Mouse (Mus musculus): ENCODE data around the gene Nfu1. TPM values are rescaled to one million over a fixed set of nuclear protein-coding genes. Genes with fewer than 3 reads are reported as not detected.

Gene Nfu1
- polyA plus RNA-seq (2015; fragmentation: Nextera tagmentation; extraction: Ambion mirVana), result 107 and 109 TPM in 2 replicates

- no peaks in the 10 kb centered on the region; the same call in 1 of the 2 replicates for H3K36me3 ChIP-seq
- peaks cover 5% of the 10 kb centered on the region; the same call in 1 of the 2 replicates for H3K4me1 ChIP-seq (replicated peaks)
- H3K27me3 ChIP-seq (replicated peaks), result no peaks in the 10 kb centered on the region
- H3K4me2 ChIP-seq (replicated peaks), result peak within 1 kb of the TSS; percentile 57
- peak within 1 kb of the TSS; percentile 94 for H3K9ac ChIP-seq
- peak within 1 kb of the TSS; percentile 86 for H3K27ac ChIP-seq
- no peak for ATAC-seq
- WGBS, result 72% methylated on average over 6 of the region's 6 CpGs
- H3K4me3 ChIP-seq (replicated peaks), result peak within 1 kb of the TSS; percentile 81
- H3K9me3 ChIP-seq, result no peaks in the 10 kb centered on the region
These were observed at the start of gene Nfu1 for GRCm38 (mm10) chr6:87008887-87009286. TSS of gene Nfu1 (plus strand) at chr6:87009236.

- H3K9ac ChIP-seq, result no peak overlapping the region
- H3K27me3 ChIP-seq (replicated peaks), result no peaks in the 10 kb centered on the region
- H3K27ac ChIP-seq, result no peak overlapping the region
- H3K36me3 ChIP-seq, result peaks cover 6% of the 10 kb centered on the region
- H3K9me3 ChIP-seq, result no peaks in the 10 kb centered on the region
- H3K4me1 ChIP-seq (replicated peaks), result no peaks in the 10 kb centered on the region
- no peak overlapping the region for H3K4me3 ChIP-seq (replicated peaks)
- ATAC-seq, result no peak
- H3K4me2 ChIP-seq (replicated peaks), result no peak overlapping the region
- 86% methylated on average over 7 of the region's 7 CpGs for WGBS
These were observed 44.9 kb upstream of the Nfu1 start for GRCm38 (mm10) chr6:86963987-86964685.

- H3K4me3 ChIP-seq (replicated peaks), result no peak overlapping the region
- H3K9me3 ChIP-seq, result no peaks in the 10 kb centered on the region
- H3K4me1 ChIP-seq (replicated peaks), result no peaks in the 10 kb centered on the region
- no peak overlapping the region for H3K27ac ChIP-seq
- no peak overlapping the region for H3K9ac ChIP-seq
- no peaks in the 10 kb centered on the region for H3K27me3 ChIP-seq (replicated peaks)
- H3K4me2 ChIP-seq (replicated peaks), result no peak overlapping the region
- peaks cover 9% of the 10 kb centered on the region for H3K36me3 ChIP-seq
- 81% methylated on average over 2 of the region's 2 CpGs for WGBS
- no peak for ATAC-seq
These were observed 41.9 kb upstream of the Nfu1 start for GRCm38 (mm10) chr6:86967166-86967565.

- Histone ChIP-seq H3K9me3 (no peaks in the 10 kb centered on the region), H3K36me3 (peaks cover 14% of the 10 kb centered on the region), H3K9ac (no peak overlapping the region), H3K4me2 (replicated peaks) (no peak overlapping the region), H3K27me3 (replicated peaks) (no peaks in the 10 kb centered on the region), H3K4me3 (replicated peaks) (no peak overlapping the region), H3K4me1 (replicated peaks) (no peaks in the 10 kb centered on the region), H3K27ac (no peak overlapping the region)
- 97% methylated on average over 4 of the region's 4 CpGs for WGBS
- no peak for ATAC-seq
These were observed 35.1 kb upstream of the Nfu1 start for GRCm38 (mm10) chr6:86973956-86974355.

GRCm38 (mm10) chr6:86978156-86978908, 30.7 kb upstream of the Nfu1 start:
- WGBS, result 68% methylated on average over 8 of the region's 8 CpGs
- Histone ChIP-seq H3K27me3 (replicated peaks) (no peaks in the 10 kb centered on the region), H3K4me1 (replicated peaks) (no peaks in the 10 kb centered on the region), H3K27ac (no peak overlapping the region), H3K9ac (no peak overlapping the region), H3K4me3 (replicated peaks) (no peak overlapping the region), H3K4me2 (replicated peaks) (no peak overlapping the region), H3K36me3 (peaks cover 6% of the 10 kb centered on the region), H3K9me3 (no peaks in the 10 kb centered on the region)
- ATAC-seq, result peak; percentile 82

- peaks cover under 1% of the 10 kb centered on the region; the same call in 1 of the 2 replicates for H3K36me3 ChIP-seq
- ATAC-seq, result peak; percentile 56
- H3K27ac ChIP-seq, result no peak overlapping the region
- H3K4me1 ChIP-seq (replicated peaks), result no peaks in the 10 kb centered on the region
- no peak overlapping the region for H3K9ac ChIP-seq
- H3K9me3 ChIP-seq, result no peaks in the 10 kb centered on the region
- no peak overlapping the region for H3K4me3 ChIP-seq (replicated peaks)
- H3K4me2 ChIP-seq (replicated peaks), result no peak overlapping the region
- 52% methylated on average over 6 of the region's 6 CpGs for WGBS
- H3K27me3 ChIP-seq (replicated peaks), result no peaks in the 10 kb centered on the region
These were observed 30.1 kb upstream of the Nfu1 start for GRCm38 (mm10) chr6:86978909-86979265.

GRCm38 (mm10) chr6:86981206-86981605, 27.8 kb upstream of the Nfu1 start:
- H3K9ac ChIP-seq, result no peak overlapping the region
- H3K4me2 ChIP-seq (replicated peaks), result no peak overlapping the region
- no peaks in the 10 kb centered on the region for H3K9me3 ChIP-seq
- no peak for ATAC-seq
- H3K4me3 ChIP-seq (replicated peaks), result no peak overlapping the region
- no peak overlapping the region for H3K27ac ChIP-seq
- no peaks in the 10 kb centered on the region for H3K27me3 ChIP-seq (replicated peaks)
- no peaks in the 10 kb centered on the region for H3K36me3 ChIP-seq
- 93% methylated on average over 2 of the region's 2 CpGs for WGBS
- H3K4me1 ChIP-seq (replicated peaks), result no peaks in the 10 kb centered on the region

GRCm38 (mm10) chr6:86985314-86986106, 23.5 kb upstream of the Nfu1 start:
- H3K4me2 ChIP-seq (replicated peaks), result no peak overlapping the region
- WGBS, result 86% methylated on average over 8 of the region's 8 CpGs
- H3K27ac ChIP-seq, result no peak overlapping the region
- ATAC-seq, result no peak
- no peak overlapping the region for H3K9ac ChIP-seq
- H3K4me3 ChIP-seq (replicated peaks), result no peak overlapping the region
- no peaks in the 10 kb centered on the region for H3K4me1 ChIP-seq (replicated peaks)
- H3K9me3 ChIP-seq, result no peaks in the 10 kb centered on the region
- H3K27me3 ChIP-seq (replicated peaks), result no peaks in the 10 kb centered on the region
- H3K36me3 ChIP-seq, result no peaks in the 10 kb centered on the region

GRCm38 (mm10) chr6:86989576-86989975, 19.5 kb upstream of the Nfu1 start:
- Histone ChIP-seq H3K9ac (no peak overlapping the region), H3K27me3 (replicated peaks) (no peaks in the 10 kb centered on the region), H3K4me1 (replicated peaks) (no peaks in the 10 kb centered on the region), H3K4me2 (replicated peaks) (no peak overlapping the region), H3K36me3 (no peaks in the 10 kb centered on the region), H3K4me3 (replicated peaks) (no peak overlapping the region), H3K27ac (no peak overlapping the region), H3K9me3 (no peaks in the 10 kb centered on the region)
- WGBS, result 79% methylated on average over 6 of the region's 6 CpGs
- ATAC-seq, result no peak

GRCm38 (mm10) chr6:86991041-86991440, 18.0 kb upstream of the Nfu1 start:
- H3K27ac ChIP-seq, result no peak overlapping the region
- ATAC-seq, result no peak
- H3K9me3 ChIP-seq, result no peaks in the 10 kb centered on the region
- H3K27me3 ChIP-seq (replicated peaks), result no peaks in the 10 kb centered on the region
- H3K4me2 ChIP-seq (replicated peaks), result no peak overlapping the region
- H3K4me1 ChIP-seq (replicated peaks), result no peaks in the 10 kb centered on the region
- 88% methylated on average over 3 of the region's 3 CpGs for WGBS
- no peak overlapping the region for H3K9ac ChIP-seq
- H3K36me3 ChIP-seq, result no peaks in the 10 kb centered on the region
- no peak overlapping the region for H3K4me3 ChIP-seq (replicated peaks)

- WGBS, result 92% methylated on average over 8 of the region's 8 CpGs
- Histone ChIP-seq H3K9me3 (no peaks in the 10 kb centered on the region), H3K9ac (no peak overlapping the region), H3K27ac (no peak overlapping the region), H3K4me2 (replicated peaks) (no peak overlapping the region), H3K4me3 (replicated peaks) (no peak overlapping the region), H3K36me3 (0 out of 2 replicates have a peak, but pooled peaks cover 8% of the 10 kb centered on the region), H3K4me1 (replicated peaks) (no peaks in the 10 kb centered on the region), H3K27me3 (replicated peaks) (no peaks in the 10 kb centered on the region)
- no peak for ATAC-seq
These were observed 16.7 kb upstream of the Nfu1 start for GRCm38 (mm10) chr6:86992349-86992748.

- ATAC-seq, result no peak
- H3K4me3 ChIP-seq (replicated peaks), result no peak overlapping the region
- 84% methylated on average over 4 of the region's 4 CpGs for WGBS
- no peaks in the 10 kb centered on the region for H3K27me3 ChIP-seq (replicated peaks)
- H3K9me3 ChIP-seq, result no peaks in the 10 kb centered on the region
- no peaks in the 10 kb centered on the region for H3K4me1 ChIP-seq (replicated peaks)
- H3K27ac ChIP-seq, result no peak overlapping the region
- no peak overlapping the region for H3K9ac ChIP-seq
- 0 out of 2 replicates have a peak, but pooled peaks cover 8% of the 10 kb centered on the region for H3K36me3 ChIP-seq
- no peak overlapping the region for H3K4me2 ChIP-seq (replicated peaks)
These were observed 14.8 kb upstream of the Nfu1 start for GRCm38 (mm10) chr6:86994254-86994653.
